In the genomic region with DNA sequence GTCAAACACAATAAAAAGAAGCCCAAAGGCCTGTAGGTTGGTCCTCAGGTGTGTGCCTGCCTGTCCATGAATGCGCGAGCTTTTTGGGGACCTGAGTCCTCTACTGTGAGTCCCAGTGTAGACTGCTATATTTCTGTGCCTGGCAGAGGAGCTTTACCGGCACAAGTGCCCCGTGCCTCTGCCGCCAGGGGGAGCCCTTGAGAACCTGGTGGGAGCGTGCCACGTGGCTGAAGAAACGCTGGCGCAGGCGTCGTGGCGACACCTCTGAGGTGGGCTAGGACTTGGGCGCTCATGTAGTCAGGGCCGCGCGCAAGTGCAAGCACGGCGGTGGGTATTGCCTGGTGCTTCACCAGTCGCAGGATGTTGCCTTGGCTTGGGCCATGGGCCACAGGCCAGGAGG, we compare ENCODE assay signal across 8 mouse cellular contexts. TPM values are rescaled to one million over a fixed set of nuclear protein-coding genes. Genes with fewer than 3 reads are reported as not detected.
DNase-seq lines count a peak whose midpoint lies in the region; ATAC-seq and TF ChIP-seq lines count a peak whose summit lies in the region.

TSS of gene Sap25 (plus strand) at position 281 of the 400 bp plus-strand sequence.

- H3K9me3 ChIP-seq in hindbrain, embryonic 15.5 days, result no peaks in the 10 kb centered on the region
- H3K9me3 ChIP-seq in hindbrain, embryonic 11.5 days (ENCODE audit: control insufficient read depth, low read length), result no peaks in the 10 kb centered on the region
- no peaks in the 10 kb centered on the region for H3K9me3 ChIP-seq in CH12.LX (replicated peaks; ENCODE audit: low read length)
- no peaks in the 10 kb centered on the region for H3K9me3 ChIP-seq in embryonic facial prominence, embryonic 15.5 days (replicated peaks)
- no peaks in the 10 kb centered on the region for H3K9me3 ChIP-seq in neural tube, embryonic 15.5 days (replicated peaks)

- 91% methylated on average over 19 of the region's 19 CpGs for WGBS in hindbrain, embryonic 15.5 days
- WGBS in hindbrain, embryonic 11.5 days, result 89% methylated on average over 19 of the region's 19 CpGs
- 88% methylated on average over 19 of the region's 19 CpGs for WGBS in embryonic facial prominence, embryonic 15.5 days
- 91% methylated on average over 19 of the region's 19 CpGs for WGBS in neural tube, embryonic 15.5 days

- H3K36me3 ChIP-seq in hindbrain, embryonic 15.5 days, result peaks cover 49% of the 10 kb centered on the region
- peaks cover 19% of the 10 kb centered on the region for H3K36me3 ChIP-seq in hindbrain, embryonic 11.5 days (ENCODE audit: control insufficient read depth, insufficient read depth, low read length)
- H3K36me3 ChIP-seq in CH12.LX (replicated peaks in 1 of 2; ENCODE audit: control insufficient read depth in 1 of 2, insufficient read depth in 1 of 2, low read length in 1 of 2), result peaks cover 66 to 79% of the 10 kb centered on the region in 2 experiments
- peaks cover 58% of the 10 kb centered on the region for H3K36me3 ChIP-seq in embryonic facial prominence, embryonic 15.5 days
- peaks cover 63% of the 10 kb centered on the region for H3K36me3 ChIP-seq in neural tube, embryonic 15.5 days

- no peak within 1 kb of the TSS for H3K4me3 ChIP-seq in hindbrain, embryonic 15.5 days
- H3K4me3 ChIP-seq in hindbrain, embryonic 11.5 days (ENCODE audit: low read depth, low read length), result no peak within 1 kb of the TSS
- H3K4me3 ChIP-seq in CH12.LX (replicated peaks in 1 of 3; ENCODE audit: low read depth in 2 of 3, low read length in 2 of 3, poor library complexity in 1 of 3), result no peak within 1 kb of the TSS
- H3K4me3 ChIP-seq in embryonic facial prominence, embryonic 15.5 days (replicated peaks), result no peak within 1 kb of the TSS
- no peak within 1 kb of the TSS for H3K4me3 ChIP-seq in neural tube, embryonic 15.5 days (replicated peaks)

- no peak for TF ChIP-seq POLR2A in CH12.LX (IDR thresholded peaks at IDR 0.05; ENCODE audit: low read depth, low read length)

- no peak within 1 kb of the TSS for H3K27ac ChIP-seq in hindbrain, embryonic 15.5 days (replicated peaks)
- no peak within 1 kb of the TSS for H3K27ac ChIP-seq in hindbrain, embryonic 11.5 days (ENCODE audit: low read depth, low read length)
- H3K27ac ChIP-seq in CH12.LX (ENCODE audit: insufficient read depth, low read depth), result no peak within 1 kb of the TSS
- no peak within 1 kb of the TSS for H3K27ac ChIP-seq in embryonic facial prominence, embryonic 15.5 days (replicated peaks)
- H3K27ac ChIP-seq in neural tube, embryonic 15.5 days (replicated peaks), result no peak within 1 kb of the TSS

- no peak for TF ChIP-seq EP300 in CH12.LX (IDR thresholded peaks at IDR 0.05; ENCODE audit: low read length)

- no peaks in the 10 kb centered on the region for H3K79me2 ChIP-seq in CH12.LX (replicated peaks; ENCODE audit: control insufficient read depth, extremely low read depth, insufficient read depth, poor library complexity, severe bottlenecking)

- peaks cover 7% of the 10 kb centered on the region for H3K4me1 ChIP-seq in hindbrain, embryonic 15.5 days (replicated peaks)
- no peaks in the 10 kb centered on the region for H3K4me1 ChIP-seq in hindbrain, embryonic 11.5 days (replicated peaks; ENCODE audit: control insufficient read depth, insufficient read depth, low read length)
- H3K4me1 ChIP-seq in CH12.LX (ENCODE audit: control insufficient read depth in 1 of 2, insufficient read depth in 2 of 2), result peaks cover 3 to 25% of the 10 kb centered on the region in 2 experiments; a peak in 3 of 4 replicates
- peaks cover 13% of the 10 kb centered on the region for H3K4me1 ChIP-seq in embryonic facial prominence, embryonic 15.5 days
- peaks cover 8% of the 10 kb centered on the region for H3K4me1 ChIP-seq in neural tube, embryonic 15.5 days

- dilution Hi-C loops in CH12.LX (cut with MboI; ENCODE audit: extremely low pct_ligation_motif_present, extremely low pct_unique_long_range_greater_than_20kb, low sequenced_read_pairs), result no loop called here

- TF ChIP-seq RAD21 in CH12.LX (IDR thresholded peaks at IDR 0.05; ENCODE audit: low read depth, low read length), result no peak; the same call in 1 of the 2 replicates

- in situ Hi-C loops in CH12.LX (cut with MboI; ENCODE audit: low pct_ligation_motif_present, low pct_unique_long_range_greater_than_20kb, low sequenced_read_pairs), result no loop called here

- no peak within 1 kb of the TSS for H3K9ac ChIP-seq in hindbrain, embryonic 15.5 days
- no peak within 1 kb of the TSS for H3K9ac ChIP-seq in hindbrain, embryonic 11.5 days (ENCODE audit: low read depth, low read length)
- H3K9ac ChIP-seq in CH12.LX (ENCODE audit: insufficient read depth, low read depth), result no peak within 1 kb of the TSS
- H3K9ac ChIP-seq in embryonic facial prominence, embryonic 15.5 days, result no peak within 1 kb of the TSS
- no peak within 1 kb of the TSS for H3K9ac ChIP-seq in neural tube, embryonic 15.5 days (replicated peaks)

- peak in 1 of 2 experiments; percentile 47; a peak in 2 of 4 replicates for TF ChIP-seq CTCF in CH12.LX (conservative IDR thresholded peaks at IDR 0.05 in 1 of 2, IDR thresholded peaks at IDR 0.05 in 1 of 2; ENCODE audit: low read depth in 2 of 2, low read length in 2 of 2)

- DNase-seq in hindbrain, embryonic 11.5 days (ENCODE audit: low spot score), result no peak
- DNase-seq in CH12.LX (ENCODE audit: extremely low read depth), result no peak
- DNase-seq in lung, postnatal 10 days, result peak; percentile 57
- peak; percentile 70 for DNase-seq in thymus, postnatal 14 days
- DNase-seq in cerebellum, adult 8-10 months, result no peak

- ATAC-seq in hindbrain, embryonic 15.5 days (ENCODE audit: low FRiP score, low read depth), result peak; percentile 17; the same call in 1 of the 2 replicates
- ATAC-seq in hindbrain, embryonic 11.5 days (ENCODE audit: low FRiP score), result no peak
- no peak for ATAC-seq in embryonic facial prominence, embryonic 15.5 days (ENCODE audit: insufficient number of reproducible peaks, low FRiP score, low TSS enrichment, low read depth)
- ATAC-seq in neural tube, embryonic 15.5 days (ENCODE audit: low FRiP score), result no peak

- no peak within 1 kb of the TSS for H3K4me2 ChIP-seq in hindbrain, embryonic 15.5 days
- H3K4me2 ChIP-seq in hindbrain, embryonic 11.5 days (replicated peaks; ENCODE audit: low read depth, low read length), result no peak within 1 kb of the TSS
- H3K4me2 ChIP-seq in CH12.LX (ENCODE audit: insufficient read depth, low read depth, poor library complexity, severe bottlenecking), result no peak within 1 kb of the TSS
- no peak within 1 kb of the TSS for H3K4me2 ChIP-seq in embryonic facial prominence, embryonic 15.5 days (replicated peaks)
- no peak within 1 kb of the TSS for H3K4me2 ChIP-seq in neural tube, embryonic 15.5 days

- peaks cover 26% of the 10 kb centered on the region for H3K27me3 ChIP-seq in hindbrain, embryonic 15.5 days
- peaks cover 26% of the 10 kb centered on the region for H3K27me3 ChIP-seq in hindbrain, embryonic 11.5 days (ENCODE audit: control insufficient read depth, insufficient read depth, low read length)
- H3K27me3 ChIP-seq in CH12.LX (replicated peaks), result no peaks in the 10 kb centered on the region
- H3K27me3 ChIP-seq in embryonic facial prominence, embryonic 15.5 days, result peaks cover 29% of the 10 kb centered on the region
- peaks cover 28% of the 10 kb centered on the region for H3K27me3 ChIP-seq in neural tube, embryonic 15.5 days (replicated peaks)

TF ChIP-seq in CH12.LX, 34 proteins besides CTCF, POLR2A, EP300 and RAD21:
- TF ChIP-seq MXI1 (IDR thresholded peaks at IDR 0.05; ENCODE audit: low read depth, low read length) (no peak), IRF4 (IDR thresholded peaks at IDR 0.05; ENCODE audit: low read depth, low read length) (no peak), TCF12 (IDR thresholded peaks at IDR 0.05; ENCODE audit: low read depth, low read length) (no peak), SMC3 (IDR thresholded peaks at IDR 0.05; ENCODE audit: low read depth, low read length) (peak; percentile 39), TBP (conservative IDR thresholded peaks at IDR 0.05; ENCODE audit: low read depth, low read length) (no peak)
TF ChIP-seq in CH12.LX: peak in this region for 1.

RNA-seq across cellular contexts. Expression of gene Sap25, which starts in this region (rescaled TPM):
- 5.5 and 6.1 TPM in 2 replicates for polyA plus RNA-seq in hindbrain, embryonic 15.5 days (2015; fragmentation: Nextera tagmentation; extraction: Ambion mirVana)
- 7.1 TPM in 2 replicates for polyA plus RNA-seq in hindbrain, embryonic 11.5 days (2014; fragmentation: Nextera tagmentation; extraction: Ambion mirVana)
- total RNA-seq in CH12.LX (2012; rRNA removed) (2.2 and 2.4 TPM in 2 replicates), CH12.LX (2014; rRNA removed) (0.72 and 2.1 TPM in 2 replicates)
- polyA plus RNA-seq in CH12.LX (2012; ENCODE audit: insufficient read length, low read depth), result 12.1 and 16.6 TPM in 2 replicates
- polyA plus RNA-seq in embryonic facial prominence, embryonic 15.5 days (2015; fragmentation: Nextera tagmentation; extraction: Ambion mirVana), result 10.1 and 10.2 TPM in 2 replicates
- 5.4 TPM in 2 replicates for polyA plus RNA-seq in neural tube, embryonic 15.5 days (2015; fragmentation: Nextera tagmentation; extraction: Ambion mirVana)

Comparison
In these comparisons a context has a peak if more than half of its experiments do, and no peak if none do; other contexts are left out.
1. DNase-seq: peak in lung, postnatal 10 days (single experiment) and thymus, postnatal 14 days (single experiment); none in hindbrain, embryonic 11.5 days (single experiment), CH12.LX (single experiment) and cerebellum, adult 8-10 months (single experiment).